Mouse (Mus musculus) T-helper 1 cell (primary cell): Measurements from ENCODE around the gene Gm20772.
"Not testable (repeated sequence)": the region's sequence is repeated elsewhere in the genome, so short reads cannot be mapped to it uniquely, and the experiment has no call there.

ENCODE experiments used
- in situ Hi-C: fragments of 300-600 bp; cut with MboI, MseI; formaldehyde crosslinking; loops from one replicate; pipeline ENCODE4 v1.15.1; 2025; ENCODE audit warnings: high pct_unique_total_duplicates

Gm20772 gene

GRCm38 (mm10) chrY:17874441-17874840 is at the start of gene Gm20772, which contains the start of gene Gm20831:
Gene Gm20772, plus strand, starts transcription at chrY:17874741.
Gene Gm20831, plus strand, starts transcription at chrY:17874741.
- in situ Hi-C loops: not testable (repeated sequence)

GRCm38 (mm10) chrY:17846166-17846565 is 28.4 kb upstream of the Gm20772 start, which contains the start of gene Gm21904:
Gene Gm21904, minus strand, starts transcription at chrY:17846266.
- in situ Hi-C loops: not testable (repeated sequence)
